Mouse (Mus musculus) liver, embryonic 16.5 days (tissue): ENCODE results near the gene Fbxl17. TPM values are rescaled to one million over a fixed set of nuclear protein-coding genes. Genes with fewer than 3 reads are reported as not detected.
A peak's percentile ranks its signal among the peaks of the same experiment; 100 is the strongest.

Source experiments
- ATAC-seq: fragments of 200-750 bp; cut with Nextera tagmentation; 2 replicates; pipeline ENCODE4 v1.8.0; 2017; ENCODE audit warnings: low read depth, mild to moderate bottlenecking, moderate number of reproducible peaks, moderate library complexity
- H3K27ac ChIP-seq: fragments of 300-500 bp; sonication (generic); 2 replicates; pipeline ENCODE4 v1.5.1; 2014; ENCODE audit warnings: mild to moderate bottlenecking, low read length
- H3K27me3 ChIP-seq: fragments of 300-500 bp; sonication (generic); 2 replicates; pipeline ENCODE4 v1.6.1; 2014; ENCODE audit warnings: low read depth, low read length, mixed read lengths; ENCODE audit not compliant: control insufficient read depth, insufficient read depth
- H3K36me3 ChIP-seq: fragments of 300-500 bp; sonication (generic); 2 replicates; pipeline ENCODE4 v1.6.1; 2014; ENCODE audit warnings: mild to moderate bottlenecking; ENCODE audit not compliant: control insufficient read depth, insufficient read depth
- H3K4me1 ChIP-seq: fragments of 300-500 bp; sonication (generic); 2 replicates; pipeline ENCODE4 v1.6.1; 2014; ENCODE audit warnings: low read depth, low read length, mixed read lengths; ENCODE audit not compliant: control insufficient read depth
- H3K4me2 ChIP-seq: fragments of 300-500 bp; sonication (generic); 2 replicates; pipeline ENCODE4 v1.6.1; 2014; ENCODE audit warnings: low read depth, low read length, mixed read lengths
- H3K4me3 ChIP-seq: fragments of 300-500 bp; sonication (generic); 2 replicates; pipeline ENCODE4 v1.5.1; 2014; ENCODE audit warnings: low read depth, mild to moderate bottlenecking, low read length
- H3K9ac ChIP-seq: fragments of 300-500 bp; sonication (generic); 2 replicates; pipeline ENCODE4 v1.6.1; 2014; ENCODE audit warnings: low read depth, low read length
- H3K9me3 ChIP-seq: fragments of 300-500 bp; sonication (generic); replicated peaks from 2 replicates; pipeline ENCODE4 v1.6.1; 2016; ENCODE audit warnings: low read length; ENCODE audit not compliant: control insufficient read depth
- WGBS: fragments of 180-500 bp; shearing (Covaris S2); extraction: QIAGEN DNeasy Blood & Tissue Kit; methylation state at CpG from one replicate; pipeline ENCODE4 v1.1.7; 2014; ENCODE audit not compliant: insufficient replicate concordance; 5-methylcytosine and 5-hydroxymethylcytosine counted together
- polyA plus RNA-seq: library from polyadenylated mRNA; unstranded; fragments of >200 nt; fragmentation: Nextera tagmentation; extraction: Ambion mirVana; gene quantifications from 2 replicates; pipeline ENCODE4 v1.2.1, GENCODE M21; 2015

Fbxl17 gene
- polyA plus RNA-seq, 1 experiment from 2014 or later = 1.3 TPM

DNA sequence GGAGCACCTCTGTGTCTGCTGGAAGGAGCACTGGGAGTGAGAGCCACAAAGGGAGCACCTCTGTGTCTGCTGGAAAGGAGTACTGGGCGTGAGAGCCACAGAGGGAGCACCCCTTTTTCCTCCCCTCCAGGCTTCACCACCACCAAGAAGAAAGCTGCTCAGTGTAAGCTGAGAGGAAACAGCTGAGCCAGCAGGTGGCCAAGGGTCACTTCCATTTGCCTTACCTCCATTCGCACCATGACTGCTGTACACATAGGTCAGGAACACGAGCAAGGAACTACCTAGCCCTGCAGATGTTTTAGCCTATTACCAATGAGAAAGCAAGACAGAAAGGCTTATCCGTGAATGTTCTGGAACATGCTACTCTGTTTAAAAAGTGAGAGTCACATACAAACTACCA is 10.3 kb downstream of the Fbxl17 start:
- 77% methylated on average over 4 of the region's 4 CpGs for WGBS
- no peak for ATAC-seq
- H3K4me3 ChIP-seq = no peak overlapping the region
- no peaks in the 10 kb centered on the region for H3K36me3 ChIP-seq
- no peak overlapping the region for H3K9ac ChIP-seq
- H3K9me3 ChIP-seq = no peaks in the 10 kb centered on the region
- peaks cover 5% of the 10 kb centered on the region; the same call in 1 of the 2 replicates for H3K4me1 ChIP-seq
- H3K27ac ChIP-seq = no peak overlapping the region
- no peaks in the 10 kb centered on the region for H3K27me3 ChIP-seq
- H3K4me2 ChIP-seq = no peak overlapping the region

DNA sequence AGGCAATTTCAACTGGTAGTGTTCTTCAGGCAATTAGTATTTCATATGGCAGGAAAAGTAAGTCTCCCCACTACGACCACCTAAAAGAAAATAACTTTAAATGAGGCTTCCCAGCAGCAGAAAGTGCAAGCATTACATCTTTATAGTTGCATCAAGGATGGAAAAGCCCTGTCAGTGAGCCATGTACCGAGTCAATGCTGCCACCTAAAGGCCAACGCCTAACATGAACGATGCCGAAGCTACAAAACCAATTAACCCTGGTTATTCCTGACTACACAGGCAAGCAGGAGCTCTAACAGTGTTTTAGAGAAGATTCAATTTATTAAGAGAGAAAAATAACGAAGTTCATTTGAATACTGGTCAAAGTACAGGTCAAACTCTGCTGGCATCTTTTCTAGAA is 32.0 kb downstream of the Fbxl17 start:
- Histone ChIP-seq H3K27me3 (no peaks in the 10 kb centered on the region), H3K36me3 (no peaks in the 10 kb centered on the region), H3K4me1 (0 out of 2 replicates have a peak, but pooled peaks cover under 1% of the 10 kb centered on the region), H3K4me2 (no peak overlapping the region), H3K9me3 (no peaks in the 10 kb centered on the region), H3K4me3 (no peak overlapping the region), H3K27ac (no peak overlapping the region), H3K9ac (no peak overlapping the region)
- ATAC-seq = 0 out of 2 replicates have a peak, but pooled peaks have one; percentile 24
- WGBS = 5% methylated on average over 6 of the region's 6 CpGs

DNA sequence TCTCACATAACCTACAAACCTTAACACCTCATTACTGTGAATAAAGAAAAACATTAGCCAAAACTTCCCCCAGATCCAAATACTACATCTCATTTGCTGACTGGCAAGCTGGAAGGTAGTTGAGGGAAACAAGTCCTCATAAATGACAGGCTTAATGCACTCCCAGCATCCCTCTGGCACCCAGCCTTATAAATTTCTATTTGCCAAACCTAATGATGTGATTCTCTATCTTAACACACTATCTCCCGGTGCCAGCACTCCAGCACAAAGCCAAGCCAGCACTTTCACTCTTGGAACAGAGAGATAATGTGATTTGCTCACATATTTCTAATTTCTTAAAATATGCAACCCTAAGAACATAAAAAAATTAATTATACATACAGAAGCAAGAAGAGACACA is 34.6 kb downstream of the Fbxl17 start:
- Histone ChIP-seq H3K27me3 (no peaks in the 10 kb centered on the region), H3K9me3 (no peaks in the 10 kb centered on the region), H3K4me2 (no peak overlapping the region), H3K27ac (no peak overlapping the region), H3K4me3 (no peak overlapping the region), H3K9ac (no peak overlapping the region), H3K36me3 (no peaks in the 10 kb centered on the region), H3K4me1 (0 out of 2 replicates have a peak, but pooled peaks cover 2% of the 10 kb centered on the region)
- 62% methylated on average over 1 of the region's 1 CpGs for WGBS
- no peak for ATAC-seq

DNA sequence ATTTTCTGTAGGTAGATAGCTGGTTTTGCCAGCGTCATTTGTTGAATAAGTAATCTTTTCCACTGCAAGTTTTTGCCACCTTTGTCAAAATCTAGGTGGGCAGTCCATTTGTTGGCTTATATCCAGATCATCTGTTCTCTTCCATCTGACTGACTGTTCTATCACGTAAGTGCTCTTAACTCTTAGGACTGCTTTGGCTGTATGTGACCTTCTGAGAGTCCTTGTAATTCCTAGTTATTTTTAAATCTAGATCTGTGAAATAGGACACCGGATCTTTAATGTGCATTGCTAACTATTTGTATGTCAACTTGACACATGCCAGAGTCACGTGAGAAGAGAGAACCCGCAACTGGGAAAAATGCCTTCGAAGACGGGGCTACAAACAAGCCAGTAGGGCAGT is 37.3 kb downstream of the Fbxl17 start:
- ATAC-seq = no peak
- Histone ChIP-seq H3K4me2 (no peak overlapping the region), H3K9me3 (no peaks in the 10 kb centered on the region), H3K27ac (no peak overlapping the region), H3K4me1 (0 out of 2 replicates have a peak, but pooled peaks cover 2% of the 10 kb centered on the region), H3K9ac (no peak overlapping the region), H3K36me3 (no peaks in the 10 kb centered on the region; the same call in 1 of the 2 replicates), H3K27me3 (no peaks in the 10 kb centered on the region), H3K4me3 (no peak overlapping the region)
- WGBS = 78% methylated on average over 7 of the region's 7 CpGs

DNA sequence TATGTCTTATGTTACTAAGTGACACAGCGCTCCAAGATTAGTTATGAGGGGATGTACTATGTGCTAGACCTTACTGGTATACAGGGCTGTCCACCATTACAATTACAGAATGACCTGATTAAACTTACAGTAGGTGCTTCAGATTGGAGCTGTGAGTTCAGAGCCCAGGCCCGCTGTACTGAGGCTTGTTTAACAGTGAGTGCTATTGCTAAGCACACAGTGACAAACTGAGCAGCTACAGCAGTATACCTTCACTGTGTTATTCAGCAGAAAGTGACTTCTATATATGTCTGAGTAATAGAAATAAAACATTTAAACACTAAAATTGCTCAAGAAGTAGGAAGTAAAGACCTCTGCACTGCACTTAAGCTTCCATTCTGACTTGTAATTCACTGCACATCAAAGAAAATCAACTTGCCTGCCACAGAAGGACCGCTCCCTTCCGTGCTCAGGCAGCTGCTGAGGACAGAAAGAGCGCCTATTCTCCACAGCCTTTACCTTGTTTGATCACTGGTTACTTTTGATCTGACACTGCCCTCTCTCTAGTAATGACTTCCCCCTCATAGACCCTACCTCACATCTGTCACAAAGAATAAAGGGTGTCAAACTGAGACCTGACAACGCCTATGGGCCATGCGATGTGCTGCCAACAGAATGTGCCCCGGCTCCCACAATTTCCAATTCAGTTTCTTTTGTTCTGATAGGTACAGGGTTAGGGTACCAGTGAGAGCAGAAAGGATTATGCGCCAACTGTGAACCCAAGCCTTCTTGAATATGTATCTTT is 39.9 kb downstream of the Fbxl17 start:
- H3K27ac ChIP-seq = no peak overlapping the region
- no peak for ATAC-seq
- no peaks in the 10 kb centered on the region for H3K9me3 ChIP-seq
- H3K27me3 ChIP-seq = no peaks in the 10 kb centered on the region
- H3K4me1 ChIP-seq = 0 out of 2 replicates have a peak, but pooled peaks cover 2% of the 10 kb centered on the region
- WGBS = 83% methylated on average over 9 of the region's 9 CpGs
- no peak overlapping the region for H3K4me3 ChIP-seq
- H3K4me2 ChIP-seq = no peak overlapping the region
- no peaks in the 10 kb centered on the region; the same call in 1 of the 2 replicates for H3K36me3 ChIP-seq
- no peak overlapping the region for H3K9ac ChIP-seq

DNA sequence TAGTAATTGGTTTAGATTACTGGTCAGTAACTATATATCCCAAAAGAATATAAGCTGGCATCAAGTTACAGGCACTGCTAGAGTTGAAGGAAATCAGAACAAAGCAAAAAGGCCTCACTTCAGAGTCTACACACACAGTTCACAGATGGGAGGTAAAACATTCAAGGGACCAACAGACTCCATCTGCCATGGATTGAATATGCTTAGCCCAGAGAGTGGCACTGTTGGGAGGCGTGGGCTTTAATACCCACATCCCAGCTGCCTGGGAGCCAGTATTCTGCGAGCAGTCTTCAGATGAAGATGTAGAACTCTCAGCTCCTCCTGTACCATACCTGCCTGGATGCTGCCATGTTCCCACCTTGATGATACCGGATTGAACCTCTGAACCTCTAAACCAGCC is 41.8 kb downstream of the Fbxl17 start:
- Histone ChIP-seq H3K27ac (no peak overlapping the region), H3K4me1 (0 out of 2 replicates have a peak, but pooled peaks cover 2% of the 10 kb centered on the region), H3K9ac (no peak overlapping the region), H3K4me2 (no peak overlapping the region), H3K36me3 (no peaks in the 10 kb centered on the region; the same call in 1 of the 2 replicates), H3K9me3 (no peaks in the 10 kb centered on the region), H3K27me3 (no peaks in the 10 kb centered on the region), H3K4me3 (no peak overlapping the region)
- 89% methylated on average over 3 of the region's 3 CpGs for whole genome bisulfite sequencing
- ATAC-seq = no peak

DNA sequence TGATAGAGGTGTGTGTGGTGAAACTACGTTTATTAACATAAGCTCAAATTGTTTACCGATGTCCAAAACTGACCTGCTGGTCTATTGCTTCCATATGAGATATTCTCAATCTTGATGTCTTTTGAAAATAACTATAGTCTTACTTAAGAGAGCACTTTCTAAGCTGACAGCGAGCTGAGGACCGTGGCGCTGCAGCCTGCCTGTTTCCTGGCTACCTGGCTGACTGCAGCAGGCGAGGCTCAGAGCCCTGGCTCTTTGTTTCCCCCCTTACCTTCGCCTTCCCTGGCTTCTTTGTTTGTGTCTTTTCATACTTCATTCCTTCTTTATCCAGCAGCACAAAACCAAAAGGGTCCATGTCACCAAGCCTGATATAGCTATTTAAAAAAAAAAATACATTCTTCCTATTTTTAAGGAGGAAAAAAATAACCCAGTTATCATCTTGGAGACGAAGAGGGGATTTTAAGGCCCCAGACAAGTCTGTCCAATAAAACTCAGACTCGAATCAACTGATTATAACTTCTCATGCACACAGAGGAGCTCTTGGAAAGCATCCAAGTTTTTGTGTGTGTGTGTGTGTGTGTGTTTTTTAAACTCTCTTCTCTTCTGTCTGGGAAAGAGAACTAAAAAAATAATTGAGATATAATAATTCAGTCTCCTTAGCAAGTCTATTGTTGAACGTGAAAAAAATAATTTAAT is 48.4 kb downstream of the Fbxl17 start:
- 73% methylated on average over 10 of the region's 10 CpGs for WGBS
- H3K36me3 ChIP-seq = no peaks in the 10 kb centered on the region
- no peak for ATAC-seq
- no peak overlapping the region for H3K9ac ChIP-seq
- H3K4me2 ChIP-seq = no peak overlapping the region
- no peaks in the 10 kb centered on the region for H3K27me3 ChIP-seq
- no peaks in the 10 kb centered on the region for H3K9me3 ChIP-seq
- H3K4me1 ChIP-seq = no peaks in the 10 kb centered on the region
- no peak overlapping the region for H3K4me3 ChIP-seq
- no peak overlapping the region for H3K27ac ChIP-seq

DNA sequence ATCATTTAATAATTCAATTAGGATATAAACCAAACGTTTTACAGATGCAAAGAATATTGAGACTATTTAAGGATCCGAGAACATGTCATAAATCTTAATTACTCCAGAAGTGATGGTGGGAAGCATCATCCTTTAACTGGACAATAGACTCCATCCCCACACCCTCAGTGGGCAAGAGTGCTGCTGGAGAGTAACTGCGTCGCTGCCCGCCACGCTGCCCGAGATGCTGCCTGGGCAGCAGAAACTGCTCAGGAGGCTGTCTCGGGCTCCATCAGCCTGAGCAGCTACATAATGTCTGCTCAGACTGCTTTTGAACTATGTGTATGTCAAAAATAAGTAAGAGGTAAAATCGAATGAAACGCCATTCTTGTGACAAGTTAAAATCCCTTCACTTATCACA is 52.1 kb downstream of the Fbxl17 start:
- no peak for ATAC-seq

More for the DNA sequence above, 52.1 kb downstream of the Fbxl17 start:
- Histone ChIP-seq H3K4me3 (no peak overlapping the region), H3K4me2 (no peak overlapping the region), H3K27me3 (no peaks in the 10 kb centered on the region), H3K4me1 (no peaks in the 10 kb centered on the region), H3K9me3 (no peaks in the 10 kb centered on the region), H3K9ac (no peak overlapping the region), H3K27ac (no peak overlapping the region), H3K36me3 (no peaks in the 10 kb centered on the region)
- 75% methylated on average over 10 of the region's 10 CpGs for WGBS
